Comparison of ENCODE assay signal across 10 mouse cellular contexts in genomic region chr10:90666746-90667145, GRCm38 (mm10).
DNase-seq lines count a peak whose midpoint lies in the region; TF ChIP-seq lines count a peak whose summit lies in the region.
"Had no signal": no experiment of that assay in that cellular context is flagged by ENCODE, and none has a peak within 500 bp of the region (broad histone marks: within the 10 kb centered on the region; RNA-seq: fewer than 3 reads in every experiment).

No protein-coding gene starts in this region.

- peak; percentile 48 to 52 for DNase-seq in layer of hippocampus, adult 2 months (ENCODE audit: low spot score in 2 of 2)
- DNase-seq in layer of hippocampus, postnatal 25 days (ENCODE audit: extremely low spot score in 1 of 2, low spot score in 1 of 2), result no peak
- DNase-seq in brain, adult 2 months (ENCODE audit: low read depth, low spot score), result peak; percentile 98
- peak; percentile 93 to 99 for DNase-seq in cerebellum, postnatal 36 days
- DNase-seq in heart, postnatal 4 days, result peak; percentile 75
- DNase-seq in frontal cortex, postnatal 14 days (ENCODE audit: low spot score in 2 of 2), result no peak
- no peak for DNase-seq in urinary bladder, postnatal 4 days (ENCODE audit: low spot score in 2 of 2)
- DNase-seq: thymus, postnatal 25 days had no signal

- no peak overlapping the region for H3K4me3 ChIP-seq in layer of hippocampus, adult 2 months
- H3K4me3 ChIP-seq: hindbrain, embryonic 10.5 days; lung, embryonic 15.5 days had no signal

- H3K27ac ChIP-seq in layer of hippocampus, adult 2 months, result peak overlapping the region; percentile 63
- H3K27ac ChIP-seq: hindbrain, embryonic 10.5 days; lung, embryonic 15.5 days had no signal

- no peak for TF ChIP-seq CTCF in layer of hippocampus, adult 2 months (conservative IDR thresholded peaks at IDR 0.05)

Comparison
In these comparisons a context has a peak if more than half of its experiments do, and no peak if none do; other contexts are left out.
1. DNase-seq: peak in layer of hippocampus, adult 2 months (2 of 2), brain, adult 2 months (single experiment), cerebellum, postnatal 36 days (2 of 2) and heart, postnatal 4 days (single experiment); none in layer of hippocampus, postnatal 25 days (0 of 2), frontal cortex, postnatal 14 days (0 of 2) and urinary bladder, postnatal 4 days (0 of 2).